Mouse (Mus musculus): ENCODE data around the gene Sirt4.

Gene Sirt4

DNA sequence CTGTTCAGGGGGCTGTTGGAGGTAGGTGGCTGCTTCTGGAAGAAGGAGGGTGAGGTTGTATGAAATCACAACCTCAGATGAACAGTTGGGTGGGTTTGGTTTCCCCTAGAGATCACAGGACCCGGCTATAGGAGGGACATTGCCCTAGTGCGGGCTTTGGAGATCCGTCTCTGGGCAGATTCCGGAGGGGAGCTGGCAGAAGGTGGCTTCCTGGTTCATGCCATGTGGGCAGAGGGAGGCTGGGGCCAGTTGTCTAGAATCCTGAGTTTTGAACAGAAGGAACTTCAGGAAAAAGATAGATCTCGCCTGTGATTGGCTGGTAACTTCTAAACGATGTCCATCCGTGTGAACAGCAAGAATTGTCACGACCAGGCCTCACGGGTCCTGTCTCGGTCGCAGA lies 52.1 kb downstream of the Sirt4 start:
- DNase-seq = no peak

DNA sequence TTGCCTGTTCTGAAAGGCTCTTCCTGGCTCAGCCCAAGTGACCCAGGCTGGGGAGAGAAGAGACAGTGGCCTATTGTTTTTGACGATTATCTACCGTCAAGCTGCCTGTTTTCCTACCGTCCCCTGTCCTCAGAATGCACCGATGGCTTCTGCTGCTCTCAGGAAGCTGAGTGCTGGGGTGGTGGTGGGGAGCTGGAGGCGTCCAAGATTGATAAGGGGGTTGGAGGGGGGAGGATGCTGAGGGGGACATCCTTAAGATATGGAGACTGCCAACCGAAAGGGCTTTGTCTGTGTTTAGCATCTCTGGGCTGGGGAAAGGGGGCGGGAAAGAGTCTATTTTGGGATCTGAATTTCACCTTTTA lies 52.6 kb downstream of the Sirt4 start:
- no peak for DNase-seq

DNA sequence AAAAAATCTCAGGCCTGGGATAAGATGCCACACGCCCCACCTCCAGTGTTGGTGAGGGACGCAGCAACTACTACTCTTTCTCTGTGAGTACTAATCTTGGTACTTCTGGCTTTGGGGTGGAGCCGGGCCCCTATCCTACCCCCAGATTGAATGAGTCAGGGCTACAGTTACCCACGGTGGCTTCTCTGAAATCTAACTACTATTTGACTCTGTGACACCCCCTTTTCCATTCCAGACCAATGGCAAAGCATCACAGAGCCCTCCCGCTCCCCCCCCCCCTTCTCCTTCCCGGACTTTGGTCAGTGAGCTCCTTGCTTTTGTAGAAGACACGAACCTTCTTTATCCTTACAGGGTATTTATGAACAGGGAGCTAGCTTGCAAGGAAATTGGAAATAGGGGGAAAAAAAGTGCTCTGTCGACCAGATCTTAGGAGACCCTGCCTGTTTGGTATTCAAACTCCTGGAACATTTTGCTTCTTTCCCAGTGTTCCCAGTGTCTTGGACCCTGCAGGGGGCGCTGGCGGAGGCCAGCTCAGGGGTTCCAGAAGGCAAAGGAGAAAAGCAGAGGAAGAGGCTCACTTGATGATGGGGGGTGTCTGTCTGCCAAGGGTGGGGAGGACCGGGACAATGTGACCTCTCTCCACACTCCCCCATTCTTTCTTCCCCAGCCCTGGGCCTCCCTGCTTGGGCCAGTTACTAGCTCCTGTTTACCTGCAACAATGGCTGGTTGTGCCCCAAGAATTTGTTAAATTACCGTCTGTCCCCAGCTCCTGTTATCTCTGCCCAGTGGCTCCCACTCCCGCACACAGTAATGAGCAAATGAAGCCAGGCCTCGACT lies 53.2 kb downstream of the Sirt4 start:
- DNase-seq = no peak

DNA sequence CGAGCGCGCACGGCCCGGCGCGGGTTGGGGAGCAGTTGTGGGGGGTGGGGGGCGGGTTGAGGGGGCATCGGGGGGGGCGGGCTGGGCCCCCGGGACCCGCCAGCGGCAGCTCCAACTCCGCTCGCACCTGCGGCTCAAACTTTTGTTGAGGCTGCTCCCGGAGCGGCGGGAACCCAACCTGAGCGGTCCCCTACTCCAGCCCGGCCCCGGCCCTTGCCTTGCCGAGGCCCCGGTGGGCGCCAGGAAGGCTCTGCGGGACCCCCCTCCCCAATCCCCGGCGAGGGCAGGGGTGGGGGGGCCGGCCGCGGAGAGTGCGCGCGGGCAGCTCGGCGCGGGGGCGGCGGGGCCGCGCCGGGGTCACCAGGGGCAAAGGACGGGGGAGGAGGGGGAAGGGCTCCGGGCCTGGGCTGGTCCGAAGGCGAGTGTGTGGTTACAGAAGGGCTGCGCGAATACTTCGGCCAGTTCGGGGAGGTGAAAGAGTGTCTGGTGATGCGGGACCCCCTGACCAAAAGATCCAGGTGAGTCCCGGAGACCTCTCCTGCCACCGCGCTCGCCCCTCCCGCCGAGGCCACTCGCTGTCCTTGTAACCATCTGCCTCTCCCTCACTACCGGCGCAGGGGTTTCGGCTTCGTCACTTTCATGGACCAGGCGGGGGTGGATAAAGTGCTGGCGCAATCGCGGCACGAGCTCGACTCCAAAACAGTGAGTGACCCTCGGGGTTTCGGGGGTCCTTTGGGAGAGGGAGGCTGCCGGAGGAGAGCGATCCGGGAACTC lies 54.2 kb downstream of the Sirt4 start:
- peak in 1 of 2 experiments; percentile 9 for DNase-seq

DNA sequence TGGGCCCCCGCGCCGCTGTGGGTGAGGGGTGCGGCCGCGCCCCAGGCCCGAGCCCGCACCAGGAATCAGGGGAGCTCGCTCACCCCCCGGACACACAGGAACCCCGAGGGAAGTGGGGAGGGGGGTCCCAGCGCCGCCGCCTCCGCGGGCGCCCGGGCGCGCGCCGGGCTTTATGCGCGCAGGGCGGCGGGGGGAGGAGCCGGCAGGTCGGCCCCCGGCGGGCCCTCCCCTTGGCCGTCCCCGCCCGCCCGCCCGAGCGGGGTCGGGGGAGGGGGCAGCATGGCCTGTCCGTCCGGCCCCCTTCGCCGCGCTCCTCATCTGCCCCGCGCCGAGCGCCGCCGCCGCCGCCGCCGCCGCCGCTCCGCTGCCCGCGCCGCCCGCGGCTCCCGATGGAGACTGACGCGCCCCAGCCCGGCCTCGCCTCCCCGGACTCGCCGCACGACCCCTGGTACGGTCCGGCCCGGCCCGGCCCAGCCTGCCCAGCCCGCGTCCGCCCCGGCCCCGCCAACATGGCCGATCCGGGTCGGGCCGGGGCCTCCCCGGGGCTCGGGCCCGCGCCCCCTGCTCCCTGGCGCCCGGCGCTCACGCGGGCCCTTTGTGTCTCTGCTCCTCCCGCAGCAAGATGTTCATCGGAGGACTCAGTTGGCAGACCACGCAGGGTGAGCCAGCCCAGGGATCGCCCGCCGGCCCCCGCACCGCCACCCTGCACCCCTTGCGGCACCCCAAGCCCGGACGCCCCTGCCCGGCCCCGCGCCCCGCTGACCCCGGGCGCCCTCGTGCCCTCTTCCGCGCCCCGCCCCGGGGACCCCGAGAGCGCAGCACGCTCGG lies 55.0 kb downstream of the Sirt4 start, which contains the start of gene Msi1:
TSS of gene Msi1 (plus strand) at position 241 of the 828 bp plus-strand sequence.
- peak in 1 of 2 experiments; percentile 14 for DNase-seq

DNA sequence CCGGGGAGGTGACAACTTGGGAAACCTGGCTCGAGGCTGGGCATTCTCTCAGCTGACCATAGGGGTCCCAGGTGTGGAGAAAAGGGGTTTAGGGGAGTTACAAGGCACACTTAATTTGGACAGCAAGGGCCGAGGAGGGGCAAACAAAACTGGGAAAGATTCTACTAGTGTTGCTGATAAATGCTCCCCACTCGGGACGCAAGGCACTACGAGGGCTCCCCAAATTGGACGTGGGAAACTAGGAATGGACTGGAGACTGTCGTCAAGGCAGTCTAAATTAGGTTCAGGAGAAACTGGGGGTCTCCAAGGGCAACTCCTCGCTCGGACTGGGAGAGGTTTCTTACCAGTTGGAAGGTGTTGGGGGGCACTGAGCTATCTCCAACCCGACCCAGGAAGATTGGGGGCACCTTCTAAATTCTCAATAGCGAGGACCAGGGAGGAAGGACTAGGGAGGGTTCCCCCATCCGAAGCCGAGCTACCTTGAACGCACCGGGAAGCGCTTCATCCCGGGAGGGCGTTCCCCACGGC lies 55.6 kb downstream of the Sirt4 start:
- no peak for DNase-seq
